Mouse (Mus musculus) hindbrain, embryonic 11.5 days (tissue): ENCODE results near the gene Atf2. TPM values are rescaled to one million over a fixed set of nuclear protein-coding genes. Genes with fewer than 3 reads are reported as not detected.
"Not testable (repeated sequence)": the region's sequence is repeated elsewhere in the genome, so short reads cannot be mapped to it uniquely, and the experiment has no call there.

Experiments used
- ATAC-seq: fragments of 200-750 bp; cut with Nextera tagmentation; 2 replicates; pipeline ENCODE4 v1.8.0; 2017; ENCODE audit warnings: mild to moderate bottlenecking, moderate TSS enrichment, moderate library complexity; ENCODE audit not compliant: low FRiP score
- DNase-seq: peaks from one replicate; pipeline ENCODE4 v3.0.0-alpha.2; 2015; ENCODE audit warnings: low spot score
- H3K27ac ChIP-seq: fragments of 300-500 bp; sonication (generic); 2 replicates; pipeline ENCODE4 v1.5.1; 2014; ENCODE audit warnings: mild to moderate bottlenecking, low read depth, low read length
- H3K27me3 ChIP-seq: fragments of 300-500 bp; sonication (generic); 2 replicates; pipeline ENCODE4 v1.6.1; 2014; ENCODE audit warnings: mild to moderate bottlenecking, low read length, moderate library complexity, mixed read lengths; ENCODE audit not compliant: control insufficient read depth, insufficient read depth
- H3K36me3 ChIP-seq: fragments of 300-500 bp; sonication (generic); 2 replicates; pipeline ENCODE4 v1.6.1; 2014; ENCODE audit warnings: mild to moderate bottlenecking, low read length, moderate library complexity, mixed read lengths; ENCODE audit not compliant: control insufficient read depth, insufficient read depth
- H3K4me1 ChIP-seq: fragments of 300-500 bp; sonication (generic); replicated peaks from 2 replicates; pipeline ENCODE4 v1.6.1; 2014; ENCODE audit warnings: low read length, mixed read lengths; ENCODE audit not compliant: control insufficient read depth, insufficient read depth
- H3K4me2 ChIP-seq: fragments of 300-500 bp; sonication (generic); replicated peaks from 2 replicates; pipeline ENCODE4 v1.6.1; 2014; ENCODE audit warnings: mild to moderate bottlenecking, low read depth, low read length
- H3K4me3 ChIP-seq: fragments of 300-500 bp; sonication (generic); 2 replicates; pipeline ENCODE4 v1.5.1; 2014; ENCODE audit warnings: low read depth, low read length
- H3K9ac ChIP-seq: fragments of 300-500 bp; sonication (generic); 2 replicates; pipeline ENCODE4 v1.6.1; 2014; ENCODE audit warnings: low read depth, low read length
- H3K9me3 ChIP-seq: fragments of 300-500 bp; sonication (generic); 2 replicates; pipeline ENCODE4 v1.6.1; 2016; ENCODE audit warnings: low read length; ENCODE audit not compliant: control insufficient read depth
- WGBS: fragments of 180-500 bp; shearing (Covaris S2); extraction: QIAGEN DNeasy Blood & Tissue Kit; methylation state at CpG from one replicate; pipeline ENCODE4 v1.1.7; 2014; 5-methylcytosine and 5-hydroxymethylcytosine counted together
- polyA plus RNA-seq: library from polyadenylated mRNA; unstranded; fragments of >200 nt; fragmentation: Nextera tagmentation; extraction: Ambion mirVana; gene quantifications from 2 replicates; pipeline ENCODE4 v1.2.1, GENCODE M21; 2014

Atf2 gene
- polyA plus RNA-seq, 1 experiment from 2014 or later, result 105 TPM

GRCm38 (mm10) chr2:73912264-73912663, 19.8 kb upstream of the Atf2 start:
- Histone ChIP-seq H3K4me2 (no peak overlapping the region), H3K27ac (no peak overlapping the region), H3K4me3 (no peak overlapping the region), H3K4me1 (no peaks in the 10 kb centered on the region), H3K9me3 (no peaks in the 10 kb centered on the region), H3K36me3 (peaks cover 7% of the 10 kb centered on the region), H3K9ac (no peak overlapping the region), H3K27me3 (no peaks in the 10 kb centered on the region)
- 95% methylated on average over 3 of the region's 3 CpGs for WGBS
- ATAC-seq, result no peak
- no peak for DNase-seq

- DNase-seq (peak; percentile 95), ATAC-seq (peak; percentile 95)
- WGBS, result under 1% methylated on average over 38 of the region's 38 CpGs
- Histone ChIP-seq H3K4me3 (peak within 1 kb of the TSS; percentile 98), H3K9me3 (no peaks in the 10 kb centered on the region), H3K27me3 (no peaks in the 10 kb centered on the region), H3K36me3 (peaks cover 11% of the 10 kb centered on the region), H3K4me1 (no peaks in the 10 kb centered on the region), H3K27ac (peak within 1 kb of the TSS; percentile 93), H3K9ac (peak within 1 kb of the TSS; percentile 98), H3K4me2 (peak within 1 kb of the TSS; percentile 71)
These were observed 18.8 kb upstream of the Atf2 start, which contains the start of gene Atp5g3 for GRCm38 (mm10) chr2:73911175-73911700. Gene Atp5g3 (minus strand): TSS chr2:73911326.

- peak overlapping the region; percentile 98 for H3K4me3 ChIP-seq
- peaks cover 11% of the 10 kb centered on the region for H3K36me3 ChIP-seq
- H3K9me3 ChIP-seq, result no peaks in the 10 kb centered on the region
- H3K27ac ChIP-seq, result peak overlapping the region; percentile 93
- no peaks in the 10 kb centered on the region for H3K4me1 ChIP-seq
- ATAC-seq, result peak; percentile 59
- H3K4me2 ChIP-seq, result peak overlapping the region; percentile 71
- peak overlapping the region; percentile 98 for H3K9ac ChIP-seq
- no peaks in the 10 kb centered on the region for H3K27me3 ChIP-seq
- WGBS, result under 1% methylated on average over 49 of the region's 50 CpGs
- peak; percentile 70 for DNase-seq
These were observed 18.2 kb upstream of the Atf2 start for GRCm38 (mm10) chr2:73910571-73911174.

GRCm38 (mm10) chr2:73909116-73909515, 16.7 kb upstream of the Atf2 start:
- no peaks in the 10 kb centered on the region for H3K9me3 ChIP-seq
- H3K4me1 ChIP-seq, result no peaks in the 10 kb centered on the region
- peaks cover 11% of the 10 kb centered on the region for H3K36me3 ChIP-seq
- H3K27me3 ChIP-seq, result no peaks in the 10 kb centered on the region
- ATAC-seq (no peak), DNase-seq (no peak)
- no peak overlapping the region for H3K27ac ChIP-seq
- WGBS, result 96% methylated on average over 2 of the region's 2 CpGs
- H3K9ac ChIP-seq, result no peak overlapping the region
- H3K4me3 ChIP-seq, result no peak overlapping the region
- H3K4me2 ChIP-seq, result no peak overlapping the region

GRCm38 (mm10) chr2:73904679-73905078, 12.2 kb upstream of the Atf2 start:
- not testable (repeated sequence) for H3K9ac ChIP-seq, ATAC-seq, H3K4me2 ChIP-seq, H3K4me3 ChIP-seq, H3K27me3 ChIP-seq, H3K27ac ChIP-seq, H3K4me1 ChIP-seq, H3K9me3 ChIP-seq, DNase-seq
- peaks cover 11% of the 10 kb centered on the region for H3K36me3 ChIP-seq

GRCm38 (mm10) chr2:73903536-73903935, 11.1 kb upstream of the Atf2 start:
- Histone ChIP-seq H3K4me3 (no peak overlapping the region), H3K36me3 (peaks cover 8% of the 10 kb centered on the region), H3K4me2 (no peak overlapping the region), H3K4me1 (no peaks in the 10 kb centered on the region), H3K27ac (no peak overlapping the region), H3K27me3 (no peaks in the 10 kb centered on the region), H3K9me3 (no peaks in the 10 kb centered on the region), H3K9ac (no peak overlapping the region)
- DNase-seq (no peak), ATAC-seq (no peak)
- 96% methylated on average over 2 of the region's 2 CpGs for WGBS

GRCm38 (mm10) chr2:73902328-73902727, 9.9 kb upstream of the Atf2 start:
- not testable (repeated sequence) for H3K4me3 ChIP-seq, H3K36me3 ChIP-seq, H3K9ac ChIP-seq, ATAC-seq, H3K4me2 ChIP-seq, DNase-seq, H3K9me3 ChIP-seq, H3K27ac ChIP-seq, H3K4me1 ChIP-seq, H3K27me3 ChIP-seq
- 92% methylated on average over 3 of the region's 3 CpGs for WGBS

GRCm38 (mm10) chr2:73901169-73901568, 8.7 kb upstream of the Atf2 start:
- H3K4me2 ChIP-seq, result no peak overlapping the region
- no peaks in the 10 kb centered on the region for H3K9me3 ChIP-seq
- no peak overlapping the region for H3K4me3 ChIP-seq
- H3K27ac ChIP-seq, result no peak overlapping the region
- no peaks in the 10 kb centered on the region for H3K36me3 ChIP-seq
- no peak for ATAC-seq
- DNase-seq, result no peak
- no peaks in the 10 kb centered on the region for H3K4me1 ChIP-seq
- H3K27me3 ChIP-seq, result no peaks in the 10 kb centered on the region
- no peak overlapping the region for H3K9ac ChIP-seq

- 82% methylated on average over 1 of the region's 1 CpGs for WGBS
These were observed 7.9 kb upstream of the Atf2 start for GRCm38 (mm10) chr2:73900364-73900763.

More at GRCm38 (mm10) chr2:73900364-73900763, 7.9 kb upstream of the Atf2 start:
- H3K9me3 ChIP-seq, result no peaks in the 10 kb centered on the region
- ATAC-seq, result no peak
- no peak for DNase-seq
- H3K27me3 ChIP-seq, result no peaks in the 10 kb centered on the region
- H3K4me2 ChIP-seq, result no peak overlapping the region
- H3K9ac ChIP-seq, result no peak overlapping the region
- no peaks in the 10 kb centered on the region for H3K4me1 ChIP-seq
- no peaks in the 10 kb centered on the region for H3K36me3 ChIP-seq
- H3K27ac ChIP-seq, result no peak overlapping the region
- no peak overlapping the region for H3K4me3 ChIP-seq
